In the genomic region with DNA sequence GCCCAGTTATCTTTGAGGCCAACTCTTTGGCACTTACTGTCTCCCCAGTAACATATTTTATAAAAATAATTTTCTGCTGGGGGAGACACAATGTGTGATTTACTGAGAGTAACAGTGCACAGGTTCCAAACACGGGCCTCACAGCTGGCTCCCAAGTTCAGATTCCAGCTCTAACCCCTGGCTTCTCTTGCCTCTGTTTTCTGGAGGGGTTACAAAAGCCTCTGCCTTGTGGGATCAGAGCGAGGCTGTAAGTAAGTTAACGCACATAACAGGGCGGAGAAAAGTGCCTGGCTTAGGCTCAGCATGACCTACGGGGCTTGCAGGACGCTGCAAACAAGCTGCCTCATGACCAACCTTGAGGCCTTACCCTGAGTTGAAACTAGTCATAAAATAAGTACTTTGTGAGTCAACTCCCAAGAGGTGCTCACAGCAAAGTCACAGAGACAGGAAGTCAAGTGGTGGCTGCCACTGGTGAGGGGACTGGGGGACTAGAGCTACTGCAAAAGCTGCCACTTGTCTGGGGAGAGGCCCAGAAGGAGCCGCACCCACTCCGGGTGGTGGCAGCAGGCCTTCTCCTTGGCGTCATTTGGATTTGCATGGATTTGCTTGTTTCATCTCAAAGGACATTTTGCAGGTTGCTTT, we compare ENCODE assay signal across 18 mouse cellular contexts. TPM values are rescaled to one million over a fixed set of nuclear protein-coding genes. Genes with fewer than 3 reads are reported as not detected.
DNase-seq lines count a peak whose midpoint lies in the region; ATAC-seq and TF ChIP-seq lines count a peak whose summit lies in the region.
"Had no signal": no experiment of that assay in that cellular context is flagged by ENCODE, and none has a peak within 500 bp of the region (broad histone marks: within the 10 kb centered on the region; RNA-seq: fewer than 3 reads in every experiment).

No protein-coding gene starts in this region.

- TF ChIP-seq CTCF in bone marrow macrophage, adult 2 months (IDR thresholded peaks at IDR 0.05; ENCODE audit: low read depth, low read length) = no peak
- TF ChIP-seq CTCF in hindbrain, postnatal 0 days (IDR thresholded peaks at IDR 0.05; ENCODE audit: low read depth) = no peak

- DNase-seq in adrenal gland, adult 8-10 months = peak; percentile 24
- DNase-seq in adrenal gland, postnatal 4 days (ENCODE audit: low spot score in 2 of 2) = no peak
- DNase-seq in 3T3-L1 (ENCODE audit: low read depth, low spot score) = peak; percentile 52
- no peak for DNase-seq in ovary, postnatal 10 days (ENCODE audit: low spot score)
- DNase-seq in hindbrain, postnatal 0 days (ENCODE audit: low spot score) = no peak
- DNase-seq: cerebellum, postnatal 14 days; gastrocnemius, postnatal 25 days; kidney, adult 9 months; midbrain, embryonic 14.5 days; thymus, postnatal 25 days had no signal

- H3K36me3 ChIP-seq in lung, embryonic 16.5 days (ENCODE audit: control insufficient read depth, insufficient read depth, low read length) = no peaks in the 10 kb centered on the region
- H3K36me3 ChIP-seq in hindbrain, postnatal 0 days (ENCODE audit: insufficient read depth, low read length) = peaks cover 25% of the 10 kb centered on the region
- peaks cover 52% of the 10 kb centered on the region for H3K36me3 ChIP-seq in forebrain, embryonic 15.5 days
- H3K36me3 ChIP-seq: embryonic facial prominence, embryonic 13.5 days; heart, embryonic 15.5 days; liver, embryonic 15.5 days had no signal

- H3K4me2 ChIP-seq in lung, embryonic 16.5 days (ENCODE audit: low read depth, low read length) = no peak overlapping the region
- no peak overlapping the region for H3K4me2 ChIP-seq in hindbrain, postnatal 0 days (ENCODE audit: low read depth, low read length)
- no peak overlapping the region for H3K4me2 ChIP-seq in forebrain, embryonic 15.5 days (replicated peaks)
- H3K4me2 ChIP-seq: embryonic facial prominence, embryonic 13.5 days; heart, embryonic 15.5 days; hindbrain, embryonic 15.5 days; liver, embryonic 15.5 days had no signal

- WGBS in lung, embryonic 16.5 days = 66% methylated on average over 9 of the region's 9 CpGs
- WGBS in hindbrain, postnatal 0 days = 82% methylated on average over 9 of the region's 9 CpGs
- WGBS in forebrain, embryonic 15.5 days = 84% methylated on average over 9 of the region's 9 CpGs

- no peak for TF ChIP-seq POLR2A in bone marrow macrophage, adult 2 months (IDR thresholded peaks at IDR 0.05; ENCODE audit: borderline replicate concordance, low read depth, low read length)

- peaks cover 41% of the 10 kb centered on the region for H3K4me1 ChIP-seq in bone marrow macrophage, adult 2 months (ENCODE audit: control insufficient read depth, insufficient read depth, low read length)
- peaks cover 32% of the 10 kb centered on the region for H3K4me1 ChIP-seq in lung, embryonic 16.5 days (replicated peaks; ENCODE audit: control insufficient read depth, insufficient read depth, low read length)
- no peaks in the 10 kb centered on the region for H3K4me1 ChIP-seq in hindbrain, postnatal 0 days (ENCODE audit: insufficient read depth, low read length)
- H3K4me1 ChIP-seq in forebrain, embryonic 15.5 days = no peaks in the 10 kb centered on the region
- H3K4me1 ChIP-seq: hindbrain, embryonic 15.5 days; liver, embryonic 15.5 days had no signal

- H3K9me3 ChIP-seq in lung, embryonic 16.5 days (ENCODE audit: control insufficient read depth, low read length) = no peaks in the 10 kb centered on the region
- no peaks in the 10 kb centered on the region for H3K9me3 ChIP-seq in hindbrain, postnatal 0 days (ENCODE audit: low read length)
- H3K9me3 ChIP-seq in forebrain, embryonic 15.5 days = no peaks in the 10 kb centered on the region
- H3K9me3 ChIP-seq: embryonic facial prominence, embryonic 13.5 days; heart, embryonic 15.5 days; hindbrain, embryonic 15.5 days; liver, embryonic 15.5 days had no signal

- no peak overlapping the region for H3K4me3 ChIP-seq in bone marrow macrophage, adult 2 months (ENCODE audit: insufficient read depth, low read length)
- no peak overlapping the region for H3K4me3 ChIP-seq in lung, embryonic 16.5 days (ENCODE audit: low read length)
- H3K4me3 ChIP-seq in hindbrain, postnatal 0 days (ENCODE audit: low read length) = no peak overlapping the region
- H3K4me3 ChIP-seq in forebrain, embryonic 15.5 days = no peak overlapping the region
- H3K4me3 ChIP-seq: embryonic facial prominence, embryonic 13.5 days; heart, embryonic 15.5 days; hindbrain, embryonic 15.5 days; liver, embryonic 15.5 days had no signal

- no peak overlapping the region for H3K9ac ChIP-seq in lung, embryonic 16.5 days (ENCODE audit: low read length)
- no peak overlapping the region for H3K9ac ChIP-seq in hindbrain, postnatal 0 days (replicated peaks; ENCODE audit: low read length)
- H3K9ac ChIP-seq in forebrain, embryonic 15.5 days (replicated peaks) = no peak overlapping the region
- H3K9ac ChIP-seq: embryonic facial prominence, embryonic 13.5 days; heart, embryonic 15.5 days; hindbrain, embryonic 15.5 days; liver, embryonic 15.5 days had no signal

- H3K27ac ChIP-seq in bone marrow macrophage, adult 2 months (ENCODE audit: insufficient read depth, low read depth, low read length) = peak overlapping the region; percentile 23; the same call in 1 of the 2 replicates
- peak overlapping the region; percentile 92 for H3K27ac ChIP-seq in lung, embryonic 16.5 days (ENCODE audit: low read length)
- no peak overlapping the region for H3K27ac ChIP-seq in hindbrain, postnatal 0 days
- H3K27ac ChIP-seq in forebrain, embryonic 15.5 days (replicated peaks) = no peak overlapping the region
- H3K27ac ChIP-seq: embryonic facial prominence, embryonic 13.5 days; heart, embryonic 15.5 days; hindbrain, embryonic 15.5 days; liver, embryonic 15.5 days had no signal

- no peaks in the 10 kb centered on the region for H3K27me3 ChIP-seq in lung, embryonic 16.5 days (ENCODE audit: control insufficient read depth, insufficient read depth, low read depth, low read length)
- H3K27me3 ChIP-seq in hindbrain, postnatal 0 days (ENCODE audit: insufficient read depth, low read length) = no peaks in the 10 kb centered on the region
- H3K27me3 ChIP-seq in forebrain, embryonic 15.5 days = no peaks in the 10 kb centered on the region
- H3K27me3 ChIP-seq: embryonic facial prominence, embryonic 13.5 days; heart, embryonic 15.5 days; hindbrain, embryonic 15.5 days; liver, embryonic 15.5 days had no signal

- ATAC-seq in lung, embryonic 16.5 days (ENCODE audit: low read depth) = 0 out of 2 replicates have a peak, but pooled peaks have one; percentile 11
- no peak for ATAC-seq in hindbrain, postnatal 0 days
- no peak for ATAC-seq in forebrain, embryonic 15.5 days (replicated peaks)
- ATAC-seq: forebrain, embryonic 14.5 days had no signal

RNA-seq across cellular contexts. Expression of a gene that starts 25.4 kb away (rescaled TPM):
- 10 to 100 TPM; 10.2 to 14.5 (median 12.2) TPM for total RNA-seq in adrenal gland, adult 8-10 months (2022)
- 10 to 100 TPM; 14.5 to 16.7 TPM for total RNA-seq in adrenal gland, postnatal 4 days (2021)
- polyA plus RNA-seq in bone marrow macrophage, adult 2 months (2012; ENCODE audit: insufficient read depth, insufficient read length, missing spikeins) = 136 and 155 TPM in 2 replicates
- polyA plus RNA-seq in lung, embryonic 16.5 days (2015; fragmentation: Nextera tagmentation; extraction: Ambion mirVana) = 14.5 and 14.6 TPM in 2 replicates
- 39.1 and 39.8 TPM in 2 replicates for total RNA-seq in hindbrain, postnatal 0 days (2014; rRNA removed)
- 18.7 and 19.0 TPM in 2 replicates for polyA plus RNA-seq in hindbrain, postnatal 0 days (2015; fragmentation: Nextera tagmentation; extraction: Ambion mirVana)
- polyA plus RNA-seq in forebrain, embryonic 15.5 days (2015; fragmentation: Nextera tagmentation; extraction: Ambion mirVana) = 26.2 and 26.8 TPM in 2 replicates

RNA-seq across cellular contexts. Expression of a gene that starts 54.0 kb away (rescaled TPM):
- total RNA-seq in adrenal gland, adult 8-10 months (2022) = 1 to 10 TPM in 1 of 4 experiments, under 1 TPM in 3; 0.29 to 1.1 (median 0.62) TPM
- total RNA-seq in adrenal gland, postnatal 4 days (2021) = 1 to 10 TPM; 8.4 to 9.0 TPM
- not detected in 2 replicates for polyA plus RNA-seq in bone marrow macrophage, adult 2 months (2012; ENCODE audit: insufficient read depth, insufficient read length, missing spikeins)
- 33.6 and 38.3 TPM in 2 replicates for polyA plus RNA-seq in lung, embryonic 16.5 days (2015; fragmentation: Nextera tagmentation; extraction: Ambion mirVana)
- total RNA-seq in hindbrain, postnatal 0 days (2014; rRNA removed) = 4.4 and 5.6 TPM in 2 replicates
- 6.4 and 7.2 TPM in 2 replicates for polyA plus RNA-seq in hindbrain, postnatal 0 days (2015; fragmentation: Nextera tagmentation; extraction: Ambion mirVana)
- 10.0 and 12.4 TPM in 2 replicates for polyA plus RNA-seq in forebrain, embryonic 15.5 days (2015; fragmentation: Nextera tagmentation; extraction: Ambion mirVana)

Comparison
In these comparisons a context has a peak if more than half of its experiments do, and no peak if none do; other contexts are left out.
1. DNase-seq: peak in adrenal gland, adult 8-10 months (single experiment) and 3T3-L1 (single experiment); none in adrenal gland, postnatal 4 days (0 of 2), ovary, postnatal 10 days (single experiment) and hindbrain, postnatal 0 days (single experiment).
2. H3K27ac ChIP-seq: peak in bone marrow macrophage, adult 2 months (single experiment) and lung, embryonic 16.5 days (single experiment); none in hindbrain, postnatal 0 days (single experiment) and forebrain, embryonic 15.5 days (single experiment).